Mouse (Mus musculus) heart, adult 2 months (tissue): ENCODE results near the gene Tmem266. TPM values are rescaled to one million over a fixed set of nuclear protein-coding genes. Genes with fewer than 3 reads are reported as not detected.
A peak's percentile ranks its signal among the peaks of the same experiment; 100 is the strongest.

Experiments used
- DNase-seq, 2 experiments: peaks; one replicate each; pipeline ENCODE4 v3.0.0; 2021
- H3K27ac ChIP-seq: fragments of 200-600 bp; 2 replicates; pipeline ENCODE4 v1.8.1; 2022
- H3K27me3 ChIP-seq: fragments of 200-500 bp; 2 replicates; pipeline ENCODE4 v1.6.1; 2012; ENCODE audit warnings: mild to moderate bottlenecking, low read length, inconsistent platforms, mixed read lengths; ENCODE audit not compliant: control insufficient read depth, insufficient read depth
- H3K36me3 ChIP-seq: fragments of 200-500 bp; 2 replicates; pipeline ENCODE4 v1.6.1; 2012; ENCODE audit warnings: low read length, inconsistent platforms; ENCODE audit not compliant: control insufficient read depth, insufficient read depth
- H3K4me1 ChIP-seq: fragments of 200-500 bp; 2 replicates; pipeline ENCODE4 v1.6.1; 2011; ENCODE audit warnings: low read length; ENCODE audit not compliant: control insufficient read depth, insufficient read depth
- H3K4me3 ChIP-seq: fragments of 200-600 bp; 2 replicates; pipeline ENCODE4 v1.8.1; 2022
- H3K79me2 ChIP-seq: fragments of 200-500 bp; replicated peaks from 2 replicates; pipeline ENCODE4 v1.6.1; 2012; ENCODE audit warnings: mild to moderate bottlenecking, inconsistent platforms, low read length, moderate library complexity, mixed read lengths; ENCODE audit not compliant: control insufficient read depth, insufficient read depth
- H3K9ac ChIP-seq: fragments of 200-500 bp; 2 replicates; pipeline ENCODE4 v1.6.1; 2012; ENCODE audit warnings: low read depth, mild to moderate bottlenecking, control low read depth, inconsistent platforms, low read length, mixed read lengths
- CTCF ChIP-seq: fragments of 200-600 bp; IDR thresholded peaks from 2 replicates; pipeline ENCODE4 v1.8.1; 2022; ENCODE audit warnings: antibody characterized with exemption, mild to moderate bottlenecking, moderate library complexity
- EP300 ChIP-seq: fragments of 200-500 bp; IDR thresholded peaks from 2 replicates; pipeline ENCODE4 v1.6.1; 2011; ENCODE audit warnings: low read depth, low read length, control low read depth; ENCODE audit not compliant: insufficient read depth
- POLR2A ChIP-seq: fragments of 200-500 bp; IDR thresholded peaks from 2 replicates; pipeline ENCODE4 v1.6.1; 2011; ENCODE audit warnings: mild to moderate bottlenecking, low read depth, low read length, control low read depth; ENCODE audit not compliant: insufficient read depth
- WGBS: fragments of 180-500 bp; shearing (Covaris S2); methylation state at CpG from one replicate; pipeline ENCODE4 v1.1.7; 2018; 5-methylcytosine and 5-hydroxymethylcytosine counted together
- intact Hi-C: fragments of 180-260 bp; cut with DNase I; formaldehyde crosslinking; loops from one replicate; pipeline ENCODE4 v1.15.1; 2025
- polyA plus RNA-seq: library from polyadenylated mRNA; depleted of rRNA; stranded (reverse); fragments of >200 nt; gene quantifications from 2 replicates; pipeline ENCODE4 v1.2.3, GENCODE M21; 2012
- total RNA-seq, 2 experiments: library from RNA; stranded (reverse); gene quantifications; 2 replicates each; pipeline ENCODE4 v1.2.3; 2021

Tmem266 gene
- total and polyA plus RNA-seq, 3 experiments: 1.5 to 2.5 (median 2.0) TPM

GRCm38 (mm10) chr9:55311560-55311959 is 15.2 kb upstream of the Tmem266 start:
- Histone ChIP-seq H3K4me3 (no peak overlapping the region), H3K4me1 (no peaks in the 10 kb centered on the region), H3K27ac (no peak overlapping the region), H3K79me2 (no peaks in the 10 kb centered on the region), H3K36me3 (no peaks in the 10 kb centered on the region), H3K27me3 (no peaks in the 10 kb centered on the region), H3K9ac (no peak overlapping the region)
- DNase-seq: peak; percentile 54 to 59
- TF ChIP-seq CTCF (peak; percentile 95), EP300 (peak; percentile 62; the same call in 1 of the 2 replicates), POLR2A (no peak)
- intact Hi-C loops: loop anchor here (1.0 to 5.0 kb wide), 3 partner anchors 104 to 287 kb away; partner anchors contain the start of gene Fbxo22
- WGBS: 8% methylated on average over 5 of the region's 5 CpGs

DNA sequence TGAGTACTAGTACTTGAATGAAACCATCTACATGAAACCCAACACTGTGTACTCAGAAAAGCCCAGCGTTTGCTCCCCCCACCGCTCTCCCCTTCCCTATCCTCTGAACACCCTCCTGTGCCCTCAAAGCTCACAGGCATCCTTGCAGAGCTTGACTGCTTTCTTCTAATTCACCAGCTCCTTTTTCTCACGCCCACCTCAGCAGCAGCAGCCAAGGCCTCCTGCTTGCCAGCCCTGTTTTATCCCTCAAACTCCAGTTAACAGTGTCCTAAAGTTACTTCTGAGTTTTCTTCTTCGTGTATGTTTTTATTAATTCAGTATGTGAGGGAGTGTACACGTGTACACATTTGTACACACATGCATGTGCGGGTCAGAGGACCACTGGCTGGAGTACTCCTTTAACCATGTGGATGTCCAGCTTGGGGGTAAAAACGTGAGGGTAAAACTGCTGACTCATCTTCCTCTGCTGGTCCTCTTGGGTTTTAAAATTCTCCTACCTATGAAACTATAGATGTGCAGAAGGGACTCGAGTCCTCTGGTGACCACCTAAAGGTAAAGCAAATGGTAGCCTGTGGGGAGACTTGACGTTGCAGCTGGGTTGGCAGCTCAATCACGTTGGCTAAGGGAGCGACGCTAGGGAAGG is 13.0 kb upstream of the Tmem266 start:
- Histone ChIP-seq H3K79me2 (no peaks in the 10 kb centered on the region), H3K4me1 (no peaks in the 10 kb centered on the region), H3K4me3 (no peak overlapping the region), H3K9ac (no peak overlapping the region), H3K27ac (no peak overlapping the region), H3K27me3 (no peaks in the 10 kb centered on the region), H3K36me3 (no peaks in the 10 kb centered on the region)
- no peak for TF ChIP-seq CTCF
- TF ChIP-seq POLR2A: no peak
- TF ChIP-seq EP300: no peak
- intact Hi-C loops: loop anchor here (5.0 kb wide), 2 partner anchors 106 to 171 kb away; partner anchors contain the start of gene Fbxo22
- DNase-seq: no peak
- WGBS: 61% methylated on average over 12 of the region's 12 CpGs

- Histone ChIP-seq H3K4me1 (no peaks in the 10 kb centered on the region), H3K27me3 (peaks cover 2% of the 10 kb centered on the region; the same call in 1 of the 2 replicates), H3K27ac (no peak overlapping the region), H3K4me3 (no peak overlapping the region), H3K79me2 (no peaks in the 10 kb centered on the region), H3K36me3 (no peaks in the 10 kb centered on the region), H3K9ac (no peak overlapping the region)
- no peak for TF ChIP-seq CTCF
- TF ChIP-seq POLR2A: no peak
- TF ChIP-seq EP300: no peak
- intact Hi-C loops: loop anchor here (10.0 kb wide), 1 partner anchor 222 kb away; no protein-coding TSS in a partner anchor
- WGBS: 49% methylated on average over 1 of the region's 1 CpGs
- no peak for DNase-seq
Observed at GRCm38 (mm10) chr9:55322641-55323040, 4.1 kb upstream of the Tmem266 start.

DNA sequence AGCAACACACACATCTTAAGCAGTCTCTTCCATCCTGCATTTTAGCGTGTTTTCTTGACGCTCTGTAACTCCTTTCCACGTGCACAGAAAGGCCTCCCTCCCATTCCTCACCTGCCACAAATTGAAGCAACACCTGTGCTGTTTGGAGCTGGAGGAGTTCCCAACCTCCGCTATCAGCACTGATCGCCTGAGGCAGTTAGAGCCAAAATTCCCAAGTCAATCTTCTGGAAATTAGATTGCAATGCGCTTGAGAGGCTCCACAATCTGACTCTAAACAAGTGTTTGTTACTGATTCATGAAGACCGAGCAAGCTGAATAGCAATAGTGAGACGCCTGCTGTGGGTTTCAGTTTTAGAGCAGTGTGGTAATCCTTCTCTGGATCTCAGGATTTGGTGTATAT is 2.6 kb upstream of the Tmem266 start:
- Histone ChIP-seq H3K4me3 (no peak overlapping the region), H3K9ac (no peak overlapping the region), H3K36me3 (no peaks in the 10 kb centered on the region), H3K27me3 (peaks cover 2% of the 10 kb centered on the region; the same call in 1 of the 2 replicates), H3K27ac (no peak overlapping the region), H3K4me1 (no peaks in the 10 kb centered on the region), H3K79me2 (no peaks in the 10 kb centered on the region)
- intact Hi-C loops: loop anchor here (10.0 kb wide), 1 partner anchor 221 kb away; no protein-coding TSS in a partner anchor
- 57% methylated on average over 8 of the region's 8 CpGs for WGBS
- no peak for DNase-seq
- TF ChIP-seq CTCF (no peak), EP300 (no peak), POLR2A (no peak)

- no peak overlapping the region for H3K4me3 ChIP-seq
- intact Hi-C loops: loop anchor here (10.0 kb wide), 1 partner anchor 220 kb away; no protein-coding TSS in a partner anchor
- no peaks in the 10 kb centered on the region for H3K4me1 ChIP-seq
- peak; percentile 30 for TF ChIP-seq CTCF
- no peak for TF ChIP-seq POLR2A
- 54% methylated on average over 10 of the region's 10 CpGs for WGBS
- DNase-seq: no peak
- no peak overlapping the region for H3K27ac ChIP-seq
- no peaks in the 10 kb centered on the region for H3K79me2 ChIP-seq
- peaks cover 2% of the 10 kb centered on the region; the same call in 1 of the 2 replicates for H3K27me3 ChIP-seq
- no peaks in the 10 kb centered on the region for H3K36me3 ChIP-seq
- H3K9ac ChIP-seq: no peak overlapping the region
Observed at GRCm38 (mm10) chr9:55324516-55324915, 2.2 kb upstream of the Tmem266 start.

DNA sequence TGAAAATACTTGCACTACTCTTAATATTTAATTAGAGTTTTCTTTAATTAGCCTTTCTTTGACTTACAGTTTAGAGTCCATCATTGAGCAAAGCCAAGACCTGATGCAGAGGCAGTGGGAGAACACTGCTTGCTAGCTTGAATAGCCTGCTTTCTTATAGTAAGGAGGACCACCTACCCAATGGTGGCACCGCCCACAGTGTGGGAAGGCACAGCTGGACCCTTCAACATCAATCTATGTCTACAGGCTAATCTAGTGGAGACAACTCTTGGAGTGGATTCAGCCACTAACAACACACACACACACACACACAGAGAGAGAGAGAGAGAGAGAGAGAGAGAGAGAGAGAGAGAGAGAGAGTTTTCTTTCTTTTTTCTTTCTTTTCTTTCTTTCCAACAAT is 1.7 kb upstream of the Tmem266 start:
- H3K4me3 ChIP-seq: no peak overlapping the region
- DNase-seq: no peak
- TF ChIP-seq POLR2A (no peak), CTCF (no peak), EP300 (no peak)
- no peak overlapping the region for H3K9ac ChIP-seq
- no peaks in the 10 kb centered on the region for H3K79me2 ChIP-seq
- no peaks in the 10 kb centered on the region for H3K4me1 ChIP-seq
- peaks cover 2% of the 10 kb centered on the region; the same call in 1 of the 2 replicates for H3K27me3 ChIP-seq
- no peaks in the 10 kb centered on the region for H3K36me3 ChIP-seq
- 50% methylated on average over 1 of the region's 1 CpGs for WGBS
- intact Hi-C loops: loop anchor here (10.0 kb wide), 1 partner anchor 220 kb away; no protein-coding TSS in a partner anchor
- H3K27ac ChIP-seq: no peak overlapping the region
